Mouse (Mus musculus) liver, adult (tissue): Measurements from ENCODE around the gene Serpini1.

Experiments used
- GATA4 ChIP-seq: IDR thresholded peaks from 2 replicates; pipeline ENCODE4 v1.6.1; 2014; ENCODE audit warnings: mild to moderate bottlenecking, low read length; ENCODE audit not compliant: insufficient replicate concordance

The Serpini1 gene

GRCm38 (mm10) chr3:75557292-75557691 lies at the start of gene Serpini1:
Serpini1 (plus strand) TSS chr3:75557547.
- TF ChIP-seq GATA4: no peak

GRCm38 (mm10) chr3:75517631-75518250 lies 39.6 kb upstream of the Serpini1 start:
- TF ChIP-seq GATA4: no peak

- no peak for TF ChIP-seq GATA4
These were observed 36.0 kb upstream of the Serpini1 start for GRCm38 (mm10) chr3:75521314-75521713.

- no peak for TF ChIP-seq GATA4
These were observed 34.8 kb upstream of the Serpini1 start for GRCm38 (mm10) chr3:75522527-75522926.

GRCm38 (mm10) chr3:75531074-75531473 lies 26.3 kb upstream of the Serpini1 start:
- no peak for TF ChIP-seq GATA4

- no peak for TF ChIP-seq GATA4
These were observed 23.1 kb upstream of the Serpini1 start for GRCm38 (mm10) chr3:75534045-75534834.

- no peak for TF ChIP-seq GATA4
These were observed 16.1 kb upstream of the Serpini1 start for GRCm38 (mm10) chr3:75541259-75541658.

GRCm38 (mm10) chr3:75542852-75543251 lies 14.5 kb upstream of the Serpini1 start:
- TF ChIP-seq GATA4: no peak

- no peak for TF ChIP-seq GATA4
These were observed 13.1 kb upstream of the Serpini1 start for GRCm38 (mm10) chr3:75544287-75544686.

GRCm38 (mm10) chr3:75551248-75551647 lies 6.1 kb upstream of the Serpini1 start:
- no peak for TF ChIP-seq GATA4

GRCm38 (mm10) chr3:75556121-75556694 lies 1.1 kb upstream of the Serpini1 start:
- no peak for TF ChIP-seq GATA4

GRCm38 (mm10) chr3:75556695-75557291 lies 554 bp upstream of the Serpini1 start, which contains the start of gene Pdcd10:
Pdcd10 (minus strand) TSS chr3:75556856.
- TF ChIP-seq GATA4: no peak; the same call in 1 of the 2 replicates

GRCm38 (mm10) chr3:75574074-75574473 lies 16.7 kb downstream of the Serpini1 start:
- no peak for TF ChIP-seq GATA4

GRCm38 (mm10) chr3:75575582-75575981 lies 18.2 kb downstream of the Serpini1 start:
- TF ChIP-seq GATA4: no peak

GRCm38 (mm10) chr3:75579352-75579751 lies 22.0 kb downstream of the Serpini1 start:
- TF ChIP-seq GATA4: no peak

GRCm38 (mm10) chr3:75583293-75583692 lies 25.9 kb downstream of the Serpini1 start:
- no peak for TF ChIP-seq GATA4
